Mouse (Mus musculus) heart, embryonic 13.5 days (tissue): ENCODE data around the gene Olfr617. TPM values are rescaled to one million over a fixed set of nuclear protein-coding genes. Genes with fewer than 3 reads are reported as not detected.
"Not testable (repeated sequence)": the region's sequence is repeated elsewhere in the genome, so short reads cannot be mapped to it uniquely, and the experiment has no call there.

Experiments
- ATAC-seq: fragments of 200-750 bp; cut with Nextera tagmentation; 2 replicates; pipeline ENCODE4 v1.8.0; 2017; ENCODE audit warnings: moderate TSS enrichment; ENCODE audit not compliant: insufficient number of reproducible peaks, low FRiP score, low TSS enrichment; ENCODE audit errors: extremely low read depth
- H3K27ac ChIP-seq: fragments of 300-500 bp; sonication (generic); replicated peaks from 2 replicates; pipeline ENCODE4 v1.5.1; 2015; ENCODE audit warnings: moderate library complexity, mild to moderate bottlenecking, inconsistent platforms
- H3K27me3 ChIP-seq: fragments of 300-500 bp; sonication (generic); replicated peaks from 2 replicates; pipeline ENCODE4 v1.6.1; 2015; ENCODE audit warnings: mild to moderate bottlenecking, inconsistent platforms
- H3K36me3 ChIP-seq: fragments of 300-500 bp; sonication (generic); 2 replicates; pipeline ENCODE4 v1.6.1; 2015; ENCODE audit warnings: mild to moderate bottlenecking, inconsistent platforms
- H3K4me1 ChIP-seq: fragments of 300-500 bp; sonication (generic); 2 replicates; pipeline ENCODE4 v1.6.1; 2015; ENCODE audit warnings: inconsistent platforms
- H3K4me2 ChIP-seq: fragments of 300-500 bp; sonication (generic); 2 replicates; pipeline ENCODE4 v1.6.1; 2015; ENCODE audit warnings: inconsistent platforms, mild to moderate bottlenecking, moderate library complexity
- H3K4me3 ChIP-seq: fragments of 300-500 bp; sonication (generic); 2 replicates; pipeline ENCODE4 v1.5.1; 2015; ENCODE audit warnings: moderate library complexity, mild to moderate bottlenecking, inconsistent platforms
- H3K9ac ChIP-seq: fragments of 300-500 bp; sonication (generic); 2 replicates; pipeline ENCODE4 v1.6.1; 2015; ENCODE audit warnings: inconsistent platforms, mild to moderate bottlenecking, moderate library complexity
- H3K9me3 ChIP-seq: fragments of 300-500 bp; sonication (generic); 2 replicates; pipeline ENCODE4 v1.6.1; 2016; ENCODE audit warnings: inconsistent platforms
- WGBS: fragments of 180-500 bp; shearing (Covaris S2); methylation state at CpG from one replicate; pipeline ENCODE4 v1.1.7; 2015; ENCODE audit warnings: mixed read lengths; 5-methylcytosine and 5-hydroxymethylcytosine counted together
- microRNA-seq: library from miRNA; unstranded; fragments of <30 nt; microRNA quantifications from one replicate; pipeline ENCODE4, GENCODE M21; 2016
- polyA plus RNA-seq: library from polyadenylated mRNA; unstranded; fragments of >200 nt; fragmentation: Nextera tagmentation; extraction: Ambion mirVana; gene quantifications from 2 replicates; pipeline ENCODE4 v1.2.1, GENCODE M21; 2015

Gene Olfr617
- not detected in 2 replicates for polyA plus RNA-seq

DNA sequence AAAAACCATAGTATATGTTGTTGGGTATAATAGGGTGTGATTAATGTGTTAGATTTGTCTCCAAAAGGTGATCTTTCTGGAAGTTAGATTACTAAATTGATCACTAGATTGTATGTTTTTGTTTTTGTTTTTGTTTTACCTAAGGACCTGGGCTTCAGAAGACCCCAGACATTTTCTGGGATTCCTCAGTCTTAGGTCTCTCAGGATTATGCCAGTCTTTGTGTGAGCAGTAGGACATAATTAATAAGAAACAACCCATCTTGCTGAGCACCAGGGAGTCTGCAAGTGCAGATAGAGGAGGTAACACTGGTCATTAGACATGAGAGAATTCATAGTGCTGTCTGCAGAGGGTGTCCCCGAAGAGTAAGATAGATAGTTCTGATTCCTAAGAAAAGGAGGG, at the start of gene Olfr617:
TSS of gene Olfr617 (plus strand) at position 301 of the 400 bp plus-strand sequence.
- H3K9me3 ChIP-seq = no peaks in the 10 kb centered on the region
- H3K27ac ChIP-seq = no peak within 1 kb of the TSS
- H3K4me1 ChIP-seq = peaks cover 4% of the 10 kb centered on the region; the same call in 1 of the 2 replicates
- no peaks in the 10 kb centered on the region for H3K36me3 ChIP-seq
- ATAC-seq = no peak
- H3K9ac ChIP-seq = no peak within 1 kb of the TSS
- no peaks in the 10 kb centered on the region for H3K27me3 ChIP-seq
- 58% methylated on average over 1 of the region's 1 CpGs for WGBS
- H3K4me2 ChIP-seq = no peak within 1 kb of the TSS
- no peak within 1 kb of the TSS for H3K4me3 ChIP-seq

GRCm38 (mm10) chr7:103542617-103543016, 30.2 kb upstream of the Olfr617 start, which contains the start of gene Olfr612:
Olfr612 (minus strand) TSS chr7:103542717.
- not testable (repeated sequence) for H3K4me2 ChIP-seq, ATAC-seq, H3K9me3 ChIP-seq, H3K4me1 ChIP-seq, H3K36me3 ChIP-seq, H3K27me3 ChIP-seq, H3K4me3 ChIP-seq, H3K27ac ChIP-seq, H3K9ac ChIP-seq
- 65% methylated on average over 2 of the region's 2 CpGs for WGBS

DNA sequence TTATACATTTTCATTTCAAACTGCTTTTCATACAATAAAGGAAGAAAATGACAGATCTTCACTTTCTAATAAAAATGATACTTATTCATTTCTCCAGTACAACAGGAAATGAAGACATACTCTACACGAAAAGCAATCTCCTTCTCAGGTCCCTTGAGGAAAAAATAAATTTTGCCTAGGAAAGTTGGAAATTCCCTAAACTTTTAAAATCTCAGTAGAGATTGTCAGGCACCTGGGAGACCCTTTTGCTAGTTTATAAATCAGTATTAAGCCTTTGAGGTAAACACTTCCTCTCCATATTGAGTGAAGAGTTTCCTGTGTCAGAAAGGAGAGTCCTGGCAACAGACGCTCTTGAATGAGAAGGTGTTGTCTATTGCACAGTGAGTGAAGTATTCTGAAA, 25.1 kb upstream of the Olfr617 start, which contains the start of gene Olfr613:
TSS of gene Olfr613 (plus strand) at position 301 of the 400 bp plus-strand sequence.
- 71% methylated on average over 2 of the region's 2 CpGs for WGBS
- no peak for ATAC-seq
- H3K4me3 ChIP-seq = no peak within 1 kb of the TSS
- no peaks in the 10 kb centered on the region for H3K9me3 ChIP-seq
- no peaks in the 10 kb centered on the region for H3K36me3 ChIP-seq
- H3K9ac ChIP-seq = no peak within 1 kb of the TSS
- no peak within 1 kb of the TSS for H3K4me2 ChIP-seq
- H3K4me1 ChIP-seq = no peaks in the 10 kb centered on the region
- H3K27ac ChIP-seq = no peak within 1 kb of the TSS
- no peaks in the 10 kb centered on the region for H3K27me3 ChIP-seq

DNA sequence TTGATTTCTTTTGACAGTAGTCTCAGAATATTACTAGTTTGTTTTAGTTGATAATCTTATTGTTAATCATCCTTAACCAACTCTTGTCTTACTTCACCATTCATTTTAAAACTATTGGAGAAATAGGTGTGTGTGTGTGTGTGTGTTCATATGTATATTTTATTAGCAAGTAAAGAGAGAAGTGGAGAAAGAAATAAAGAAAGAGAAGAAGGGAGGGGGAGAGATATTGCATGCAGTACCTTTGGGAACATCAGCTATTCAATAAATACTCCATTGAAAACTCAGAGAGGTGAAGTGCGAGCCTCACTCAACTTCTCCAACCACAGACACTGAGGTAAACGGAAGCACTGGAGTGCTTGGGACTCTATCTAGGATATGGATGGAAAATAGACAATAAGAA, 17.1 kb upstream of the Olfr617 start, which contains the start of gene Olfr615:
TSS of gene Olfr615 (plus strand) at position 301 of the 400 bp plus-strand sequence.
- Histone ChIP-seq H3K9me3 (no peaks in the 10 kb centered on the region), H3K4me3 (no peak within 1 kb of the TSS), H3K27me3 (no peaks in the 10 kb centered on the region), H3K4me2 (no peak within 1 kb of the TSS), H3K27ac (no peak within 1 kb of the TSS), H3K9ac (no peak within 1 kb of the TSS), H3K36me3 (no peaks in the 10 kb centered on the region), H3K4me1 (no peaks in the 10 kb centered on the region)
- 71% methylated on average over 2 of the region's 2 CpGs for WGBS
- no peak for ATAC-seq

DNA sequence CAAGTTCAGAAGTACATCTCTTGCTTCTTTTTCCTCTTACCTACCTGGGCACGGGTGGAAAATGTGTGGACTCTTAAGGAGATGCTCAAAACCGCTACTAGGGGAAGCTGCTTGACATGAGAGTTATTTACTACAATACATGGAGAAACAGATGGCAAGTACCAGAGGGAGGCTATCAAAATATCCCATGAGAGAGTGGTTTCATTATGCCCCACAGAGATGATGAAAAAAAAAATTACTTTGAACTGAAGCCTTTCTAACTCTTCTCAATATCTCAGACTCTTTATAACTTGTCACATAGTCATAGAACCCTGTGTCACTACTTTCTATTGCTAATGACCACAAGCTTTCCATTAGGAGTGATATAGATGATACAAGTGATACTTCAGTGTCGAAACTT, 3.8 kb upstream of the Olfr617 start, which contains the start of gene Olfr616:
TSS of gene Olfr616 (minus strand) at position 101 of the 400 bp plus-strand sequence.
- H3K9me3 ChIP-seq = no peaks in the 10 kb centered on the region
- no peak within 1 kb of the TSS for H3K4me2 ChIP-seq
- no peak within 1 kb of the TSS for H3K27ac ChIP-seq
- ATAC-seq = no peak
- no peak within 1 kb of the TSS for H3K9ac ChIP-seq
- WGBS = 76% methylated on average over 3 of the region's 3 CpGs
- H3K4me3 ChIP-seq = no peak within 1 kb of the TSS
- H3K36me3 ChIP-seq = no peaks in the 10 kb centered on the region
- no peaks in the 10 kb centered on the region for H3K27me3 ChIP-seq
- peaks cover 4% of the 10 kb centered on the region; the same call in 1 of the 2 replicates for H3K4me1 ChIP-seq

DNA sequence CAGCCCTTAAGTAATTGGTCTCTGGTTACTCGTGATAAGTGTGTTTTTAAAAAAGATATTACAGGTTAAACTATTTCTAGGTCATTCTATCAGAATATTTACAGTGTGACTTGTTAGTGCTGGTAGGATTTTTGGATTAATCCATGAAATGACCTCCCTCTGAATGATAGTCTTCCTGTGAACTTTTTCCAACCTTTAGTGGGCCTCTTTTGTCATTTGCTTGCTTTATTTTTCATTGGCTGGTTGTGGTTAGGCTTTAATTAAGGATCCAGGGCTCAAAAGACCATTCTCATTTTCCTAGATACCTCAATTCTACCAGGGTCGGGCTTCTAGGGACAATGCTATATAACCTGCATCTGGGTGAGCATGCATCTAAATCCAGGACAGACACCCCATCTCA, 16.9 kb downstream of the Olfr617 start, which contains the start of gene Olfr618:
TSS of gene Olfr618 (plus strand) at position 301 of the 400 bp plus-strand sequence.
- 43% methylated on average over 2 of the region's 2 CpGs for whole genome bisulfite sequencing
- Histone ChIP-seq H3K9ac (no peak within 1 kb of the TSS), H3K27ac (no peak within 1 kb of the TSS), H3K27me3 (no peaks in the 10 kb centered on the region), H3K36me3 (no peaks in the 10 kb centered on the region), H3K4me2 (no peak within 1 kb of the TSS), H3K4me1 (no peaks in the 10 kb centered on the region), H3K4me3 (no peak within 1 kb of the TSS), H3K9me3 (no peaks in the 10 kb centered on the region)
- no peak for ATAC-seq

DNA sequence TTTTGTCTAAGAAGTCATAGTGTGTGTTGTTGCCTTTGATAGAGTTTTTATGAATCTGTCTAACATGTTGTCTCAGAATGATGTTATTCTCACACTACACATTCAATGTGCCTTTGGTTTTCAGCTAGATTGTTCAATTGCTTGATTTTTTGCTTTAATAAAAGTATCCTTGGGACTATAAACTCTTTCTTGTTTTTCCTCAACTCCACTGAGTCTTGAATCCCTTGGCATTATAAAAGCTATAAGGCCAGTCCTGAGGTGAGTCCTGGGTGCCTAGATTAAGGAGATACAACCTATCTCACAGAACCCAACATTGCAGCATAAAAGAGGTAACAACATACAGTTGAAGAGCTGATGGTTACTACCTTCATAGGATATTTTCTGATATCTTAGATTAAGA, 27.4 kb downstream of the Olfr617 start, which contains the start of gene Olfr619:
TSS of gene Olfr619 (plus strand) at position 301 of the 400 bp plus-strand sequence.
- Histone ChIP-seq H3K27me3 (no peaks in the 10 kb centered on the region), H3K4me1 (no peaks in the 10 kb centered on the region), H3K4me3 (no peak within 1 kb of the TSS), H3K27ac (no peak within 1 kb of the TSS), H3K4me2 (no peak within 1 kb of the TSS), H3K9me3 (no peaks in the 10 kb centered on the region), H3K9ac (no peak within 1 kb of the TSS), H3K36me3 (no peaks in the 10 kb centered on the region)
- ATAC-seq = no peak

- no peak overlapping the region for H3K4me2 ChIP-seq
- no peaks in the 10 kb centered on the region for H3K9me3 ChIP-seq
- H3K9ac ChIP-seq = no peak overlapping the region
- no peak overlapping the region for H3K27ac ChIP-seq
- no peaks in the 10 kb centered on the region for H3K27me3 ChIP-seq
- H3K4me1 ChIP-seq = no peaks in the 10 kb centered on the region
- H3K36me3 ChIP-seq = no peaks in the 10 kb centered on the region
- ATAC-seq = no peak
- no peak overlapping the region for H3K4me3 ChIP-seq
- WGBS = 52% methylated on average over 2 of the region's 2 CpGs
Measured at GRCm38 (mm10) chr7:103607425-103607824, 34.6 kb downstream of the Olfr617 start.

- Histone ChIP-seq H3K4me3 (no peak within 1 kb of the TSS), H3K27ac (no peak within 1 kb of the TSS), H3K27me3 (no peaks in the 10 kb centered on the region), H3K9me3 (no peaks in the 10 kb centered on the region), H3K9ac (no peak within 1 kb of the TSS), H3K4me1 (no peaks in the 10 kb centered on the region), H3K36me3 (no peaks in the 10 kb centered on the region), H3K4me2 (no peak within 1 kb of the TSS)
- WGBS = 61% methylated on average over 2 of the region's 2 CpGs
- no peak for ATAC-seq
Measured at GRCm38 (mm10) chr7:103612434-103612833, 39.6 kb downstream of the Olfr617 start, which contains the start of gene Olfr620. Olfr620 (minus strand) TSS chr7:103612534.

Small RNA genes lying within 50 kb of the gene (microRNA-seq; reads per million reads assigned to microRNA genes)
- not detected for gene Gm26506

Other genes starting within 250 kb of the Olfr617 start
- gene Olfr598, start 249.5 kb upstream of the Olfr617 start, polyA plus RNA-seq = not detected in 2 replicates
- gene Olfr599, start 237.1 kb upstream of the Olfr617 start, polyA plus RNA-seq = not detected in 2 replicates
- not detected in 2 replicates for gene Olfr600, start 223.4 kb upstream of the Olfr617 start, polyA plus RNA-seq
- not detected in 2 replicates for gene Olfr601, start 210.4 kb upstream of the Olfr617 start, polyA plus RNA-seq
- gene Olfr603, start 186.9 kb upstream of the Olfr617 start, polyA plus RNA-seq = not detected in 2 replicates
- not detected in 2 replicates for gene Usp17lc, start 158.0 kb upstream of the Olfr617 start, polyA plus RNA-seq
- not detected in 2 replicates for gene Olfr605, start 127.6 kb upstream of the Olfr617 start, polyA plus RNA-seq
- gene Olfr606, start 124.0 kb upstream of the Olfr617 start, polyA plus RNA-seq = not detected in 2 replicates
- 0.17 and 0.21 TPM in 2 replicates for gene Olfr607, start 108.9 kb upstream of the Olfr617 start, polyA plus RNA-seq
- 0.16 and 0.19 TPM in 2 replicates for gene Olfr608, start 103.2 kb upstream of the Olfr617 start, polyA plus RNA-seq
- gene Olfr609, start 75.0 kb upstream of the Olfr617 start, polyA plus RNA-seq = not detected in 2 replicates
- not detected in 2 replicates for gene Olfr610, start 60.9 kb upstream of the Olfr617 start, polyA plus RNA-seq
- gene Olfr611, start 52.2 kb upstream of the Olfr617 start, polyA plus RNA-seq = not detected in 2 replicates
- not detected in 2 replicates for gene Olfr612, start 30.3 kb upstream of the Olfr617 start, polyA plus RNA-seq
- not detected in 2 replicates for gene Olfr613, start 25.0 kb upstream of the Olfr617 start, polyA plus RNA-seq
- gene Olfr615, start 17.0 kb upstream of the Olfr617 start, polyA plus RNA-seq = not detected in 2 replicates
- gene Olfr616, start 3.9 kb upstream of the Olfr617 start, polyA plus RNA-seq = not detected in 2 replicates
- gene Olfr618, start 17.0 kb downstream of the Olfr617 start, polyA plus RNA-seq = not detected in 2 replicates
- not detected in 2 replicates for gene Olfr619, start 27.5 kb downstream of the Olfr617 start, polyA plus RNA-seq
- gene Olfr620, start 39.5 kb downstream of the Olfr617 start, polyA plus RNA-seq = not detected in 2 replicates
- not detected in 2 replicates for gene Olfr622, start 69.6 kb downstream of the Olfr617 start, polyA plus RNA-seq
- gene Olfr623, start 90.6 kb downstream of the Olfr617 start, polyA plus RNA-seq = not detected in 2 replicates
- gene Olfr624, start 98.1 kb downstream of the Olfr617 start, polyA plus RNA-seq = 0.03 TPM in 1 of 2 replicates, not detected in the other
- gene Olfr625-ps1, start 109.7 kb downstream of the Olfr617 start, polyA plus RNA-seq = not detected in 2 replicates
- gene Olfr243, start 141.6 kb downstream of the Olfr617 start, polyA plus RNA-seq = not detected in 2 replicates
- gene Olfr628, start 157.3 kb downstream of the Olfr617 start, polyA plus RNA-seq = not detected in 2 replicates
- gene Olfr629, start 171.9 kb downstream of the Olfr617 start, polyA plus RNA-seq = not detected in 2 replicates
- gene Olfr630, start 184.3 kb downstream of the Olfr617 start, polyA plus RNA-seq = not detected in 2 replicates
- not detected in 2 replicates for gene Olfr69, start 198.5 kb downstream of the Olfr617 start, polyA plus RNA-seq
- not detected in 2 replicates for gene Olfr68, start 206.6 kb downstream of the Olfr617 start, polyA plus RNA-seq
- not detected in 2 replicates for gene Olfr67, start 218.8 kb downstream of the Olfr617 start, polyA plus RNA-seq
- 7,919 and 10,944 TPM in 2 replicates for gene Hbb-bt, start 240.9 kb downstream of the Olfr617 start, polyA plus RNA-seq